Mouse (Mus musculus) forebrain, embryonic 14.5 days (tissue): ENCODE measurements at regions not wholly inside any gene's neighbourhood (a gene's known extent, or its start where the extent isn't known, plus 50 kb on each side); places are given as distances from the start of the nearest gene placed in this dataset.
A peak's percentile ranks its signal among the peaks of the same experiment; 100 is the strongest.

ENCODE experiments used
- ATAC-seq: fragments of 200-750 bp; cut with Nextera tagmentation; 2 replicates; pipeline ENCODE4 v1.8.0; 2017; ENCODE audit warnings: mild to moderate bottlenecking, moderate library complexity
- DNase-seq: peaks from one replicate; pipeline ENCODE4 v3.0.0-alpha.2; 2015; ENCODE audit warnings: low spot score
- H3K27ac ChIP-seq: fragments of 300-500 bp; sonication (generic); 2 replicates; pipeline ENCODE4 v1.5.1; 2014; ENCODE audit warnings: low read depth, mild to moderate bottlenecking, control low read depth, low read length, moderate library complexity
- H3K27me3 ChIP-seq: fragments of 300-500 bp; sonication (generic); replicated peaks from 2 replicates; pipeline ENCODE4 v1.6.1; 2014; ENCODE audit warnings: low read length, control low read depth, mixed read lengths; ENCODE audit not compliant: control insufficient read depth, insufficient read depth
- H3K36me3 ChIP-seq: fragments of 300-500 bp; sonication (generic); 2 replicates; pipeline ENCODE4 v1.6.1; 2014; ENCODE audit warnings: low read length, control low read depth; ENCODE audit not compliant: control insufficient read depth, insufficient read depth
- H3K4me1 ChIP-seq: fragments of 300-500 bp; sonication (generic); 2 replicates; pipeline ENCODE4 v1.6.1; 2014; ENCODE audit warnings: antibody characterized with exemption, low read length, control low read depth; ENCODE audit not compliant: control insufficient read depth, insufficient read depth
- H3K4me2 ChIP-seq: fragments of 300-500 bp; sonication (generic); 2 replicates; pipeline ENCODE4 v1.6.1; 2014; ENCODE audit warnings: mild to moderate bottlenecking, control low read depth, low read length
- H3K4me3 ChIP-seq: fragments of 300-500 bp; sonication (generic); 2 replicates; pipeline ENCODE4 v1.5.1; 2014; ENCODE audit warnings: low read depth, low read length, control low read depth
- H3K9ac ChIP-seq: fragments of 300-500 bp; sonication (generic); 2 replicates; pipeline ENCODE4 v1.6.1; 2014; ENCODE audit warnings: mild to moderate bottlenecking, low read length, control low read depth, moderate library complexity
- H3K9me3 ChIP-seq: fragments of 300-500 bp; sonication (generic); replicated peaks from 2 replicates; pipeline ENCODE4 v1.6.1; 2016; ENCODE audit warnings: low read length, control low read depth, mixed read lengths; ENCODE audit not compliant: control insufficient read depth
- WGBS: fragments of 180-500 bp; shearing (Covaris S2); extraction: QIAGEN DNeasy Blood & Tissue Kit; methylation state at CpG from one replicate; pipeline ENCODE4 v1.1.7; 2014; 5-methylcytosine and 5-hydroxymethylcytosine counted together

DNA sequence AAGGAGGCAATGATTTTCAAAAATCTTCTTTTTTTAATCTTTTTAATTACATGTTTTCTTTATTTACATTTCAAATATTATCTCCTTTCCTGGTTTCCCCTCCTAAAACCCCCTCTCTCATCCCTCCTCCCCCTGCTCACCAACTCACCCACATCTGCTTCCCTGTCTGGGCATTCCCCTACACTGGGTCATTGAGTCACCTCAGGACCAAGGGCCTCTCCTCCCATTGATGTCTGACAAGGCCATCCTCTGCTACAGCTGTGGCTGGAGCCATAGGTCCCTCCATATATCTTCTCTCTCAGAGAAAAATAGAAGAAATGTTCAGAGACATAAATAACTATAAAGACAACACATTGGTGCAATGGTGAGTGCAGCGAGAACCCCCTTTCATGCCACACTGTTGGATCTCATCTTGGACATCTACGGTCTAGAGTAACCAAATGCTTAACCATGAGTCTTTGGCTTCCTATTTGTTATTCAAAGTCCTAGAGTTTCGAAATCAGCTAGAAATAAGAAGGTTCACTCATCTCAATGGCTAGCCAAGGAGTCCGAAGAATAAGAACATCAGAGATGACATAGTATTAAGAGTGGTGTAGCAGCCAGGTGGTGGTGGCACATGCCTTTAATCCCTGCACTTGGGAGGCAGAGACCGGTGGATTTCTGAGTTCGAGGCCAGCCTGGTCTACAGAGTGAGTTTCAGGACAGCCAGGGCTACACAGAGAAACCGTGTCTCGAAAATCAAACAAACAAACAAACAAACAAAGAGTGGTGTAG lies 186.5 kb upstream of the Trhde start:
- Histone ChIP-seq H3K4me1 (no peaks in the 10 kb centered on the region), H3K36me3 (no peaks in the 10 kb centered on the region), H3K27me3 (no peaks in the 10 kb centered on the region), H3K9ac (no peak overlapping the region), H3K27ac (no peak overlapping the region), H3K9me3 (no peaks in the 10 kb centered on the region), H3K4me3 (no peak overlapping the region), H3K4me2 (no peak overlapping the region)
- 92% methylated on average over 8 of the region's 8 CpGs for WGBS
- DNase-seq: no peak
- ATAC-seq: no peak

DNA sequence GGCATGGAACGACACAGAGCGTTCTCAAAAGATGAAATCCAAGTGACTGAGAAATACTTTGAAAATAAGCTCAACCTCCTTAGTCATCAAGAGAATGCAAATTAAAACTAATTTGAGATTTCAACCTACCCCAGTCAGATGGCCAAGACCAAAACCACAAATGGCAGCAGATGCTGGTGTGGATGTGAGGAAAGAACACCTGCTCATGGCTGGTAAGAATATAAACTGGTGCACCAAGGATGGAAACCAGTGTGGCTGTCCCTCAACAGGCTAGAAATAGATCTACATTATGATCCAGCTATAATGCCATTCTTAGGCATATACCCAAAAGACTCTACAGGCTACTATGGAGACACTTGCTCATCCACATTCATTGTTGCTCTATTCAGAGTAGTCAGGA lies 170.3 kb upstream of the Trhde start:
- no peak overlapping the region for H3K4me3 ChIP-seq
- no peaks in the 10 kb centered on the region for H3K27me3 ChIP-seq
- H3K9me3 ChIP-seq: no peaks in the 10 kb centered on the region
- no peak overlapping the region for H3K4me2 ChIP-seq
- H3K4me1 ChIP-seq: no peaks in the 10 kb centered on the region
- H3K36me3 ChIP-seq: no peaks in the 10 kb centered on the region
- no peak overlapping the region for H3K27ac ChIP-seq
- WGBS: 91% methylated on average over 2 of the region's 2 CpGs
- no peak overlapping the region for H3K9ac ChIP-seq
- DNase-seq (no peak), ATAC-seq (no peak)

DNA sequence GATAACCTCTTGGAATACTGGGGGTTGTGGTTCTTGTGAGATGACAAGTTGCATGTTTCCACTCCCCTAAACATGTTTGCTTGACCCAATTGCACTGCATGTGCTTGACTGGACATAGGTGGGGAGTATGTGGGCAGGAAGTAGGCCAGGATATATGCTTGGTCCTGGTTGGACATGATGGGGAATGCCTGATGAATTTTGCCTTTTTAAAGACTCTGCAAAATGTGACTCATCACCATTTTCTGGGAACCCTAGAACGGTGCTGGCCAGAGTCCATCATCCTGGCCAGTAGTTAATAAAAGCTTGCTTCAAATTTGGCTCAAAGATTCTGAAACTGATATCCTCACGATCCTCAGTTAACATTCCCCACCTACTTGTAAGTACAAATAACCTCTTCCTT lies 161.5 kb upstream of the Trhde start:
- Histone ChIP-seq H3K4me3 (no peak overlapping the region), H3K27me3 (no peaks in the 10 kb centered on the region), H3K9me3 (no peaks in the 10 kb centered on the region), H3K4me2 (no peak overlapping the region), H3K9ac (no peak overlapping the region), H3K36me3 (no peaks in the 10 kb centered on the region), H3K4me1 (no peaks in the 10 kb centered on the region), H3K27ac (no peak overlapping the region)
- ATAC-seq (no peak), DNase-seq (no peak)
- WGBS: 87% methylated on average over 2 of the region's 2 CpGs

DNA sequence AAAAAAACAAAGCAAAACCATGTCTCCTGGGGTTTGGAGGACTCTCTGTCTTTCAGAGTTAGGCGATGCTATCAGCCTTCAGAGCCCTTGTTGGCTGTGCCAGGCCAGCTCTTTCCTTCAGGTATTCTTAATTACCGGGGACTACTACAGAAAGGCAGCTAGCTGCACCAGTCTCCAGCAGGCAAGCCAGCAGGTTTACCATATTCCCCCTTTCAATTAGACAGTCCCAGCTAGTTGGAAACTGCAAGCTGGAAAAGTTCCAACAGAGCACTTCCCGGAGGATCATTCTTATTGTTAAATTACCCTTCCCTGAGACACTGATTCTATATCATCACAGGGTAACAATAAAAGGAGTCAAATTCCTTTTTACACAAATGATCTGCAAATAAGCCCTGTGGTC lies 155.8 kb upstream of the Trhde start:
- Histone ChIP-seq H3K4me2 (no peak overlapping the region), H3K9ac (no peak overlapping the region), H3K4me3 (no peak overlapping the region), H3K4me1 (no peaks in the 10 kb centered on the region; the same call in 1 of the 2 replicates), H3K36me3 (no peaks in the 10 kb centered on the region), H3K9me3 (no peaks in the 10 kb centered on the region), H3K27me3 (no peaks in the 10 kb centered on the region), H3K27ac (no peak overlapping the region)
- peak; percentile 42; the same call in 1 of the 2 replicates for ATAC-seq
- WGBS: 15% methylated on average over 3 of the region's 3 CpGs
- DNase-seq: peak; percentile 59

DNA sequence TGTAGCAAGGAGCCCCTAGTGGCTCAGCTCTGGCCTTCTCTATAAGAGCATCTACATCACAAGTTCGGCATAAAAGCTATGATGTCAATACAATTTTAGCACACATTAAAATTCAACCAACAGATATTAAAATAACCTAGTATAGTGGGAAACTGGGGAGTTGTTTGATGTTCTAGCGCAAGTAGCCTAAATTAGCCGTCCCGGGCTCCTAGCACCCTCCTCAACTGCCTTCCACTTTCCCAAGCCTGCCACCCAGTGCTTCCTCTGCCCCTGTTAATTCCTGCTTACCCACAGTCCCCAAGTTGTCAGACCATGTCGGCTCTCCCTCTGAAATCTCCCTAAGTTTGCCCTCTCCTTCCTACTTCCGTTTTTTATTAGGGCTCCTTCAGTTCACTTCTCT lies 154.2 kb upstream of the Trhde start:
- Histone ChIP-seq H3K9ac (no peak overlapping the region), H3K4me2 (no peak overlapping the region), H3K4me1 (no peaks in the 10 kb centered on the region; the same call in 1 of the 2 replicates), H3K27me3 (no peaks in the 10 kb centered on the region), H3K9me3 (no peaks in the 10 kb centered on the region), H3K36me3 (no peaks in the 10 kb centered on the region), H3K4me3 (no peak overlapping the region), H3K27ac (no peak overlapping the region)
- ATAC-seq: no peak
- WGBS: 89% methylated on average over 6 of the region's 6 CpGs
- no peak for DNase-seq

DNA sequence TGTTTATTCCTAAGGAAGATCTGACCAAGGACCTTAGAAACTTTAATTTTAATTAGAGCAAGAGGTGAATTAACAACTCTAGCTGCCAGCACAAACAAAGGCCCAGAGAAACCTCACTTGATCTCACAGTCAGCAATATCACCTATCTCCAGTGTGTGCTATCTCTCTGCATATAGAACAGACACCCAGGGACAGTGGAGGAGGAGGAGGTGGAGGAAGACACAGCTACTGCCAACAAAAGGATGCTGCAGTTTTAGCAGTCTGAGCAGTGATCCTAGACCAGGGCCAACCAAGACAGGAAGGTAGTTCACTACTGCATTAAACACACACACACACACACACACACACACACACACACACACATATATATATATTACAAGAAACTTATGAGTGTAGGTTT lies 153.5 kb upstream of the Trhde start:
- H3K4me1 ChIP-seq: no peaks in the 10 kb centered on the region; the same call in 1 of the 2 replicates
- no peak overlapping the region for H3K4me3 ChIP-seq
- H3K27ac ChIP-seq: no peak overlapping the region
- DNase-seq (no peak), ATAC-seq (no peak)
- no peak overlapping the region for H3K4me2 ChIP-seq
- no peak overlapping the region for H3K9ac ChIP-seq
- H3K9me3 ChIP-seq: no peaks in the 10 kb centered on the region
- no peaks in the 10 kb centered on the region for H3K36me3 ChIP-seq
- no peaks in the 10 kb centered on the region for H3K27me3 ChIP-seq

DNA sequence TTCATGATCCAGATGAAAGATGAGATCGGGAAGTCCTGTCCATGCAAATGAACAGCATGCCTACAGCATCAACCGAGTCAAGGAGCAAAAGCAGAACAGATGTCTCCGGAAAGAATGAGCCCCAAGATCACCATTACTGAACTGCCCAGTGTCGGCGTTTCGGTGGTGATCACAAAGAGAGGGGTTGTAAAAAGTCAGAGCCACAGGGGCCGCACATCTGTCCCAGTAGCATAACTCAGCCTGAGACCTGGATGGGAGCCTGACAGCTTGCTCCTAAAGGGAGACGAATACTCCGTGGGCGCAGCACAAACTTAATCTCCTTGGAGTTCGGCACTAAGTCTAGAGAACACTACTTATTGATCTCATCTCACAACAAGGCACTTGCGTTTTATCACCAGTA lies 151.3 kb upstream of the Trhde start:
- Histone ChIP-seq H3K27me3 (no peaks in the 10 kb centered on the region), H3K9ac (no peak overlapping the region), H3K4me3 (no peak overlapping the region), H3K4me2 (no peak overlapping the region), H3K27ac (no peak overlapping the region), H3K4me1 (no peaks in the 10 kb centered on the region; the same call in 1 of the 2 replicates), H3K9me3 (no peaks in the 10 kb centered on the region), H3K36me3 (no peaks in the 10 kb centered on the region)
- DNase-seq (no peak), ATAC-seq (no peak)
- WGBS: 86% methylated on average over 12 of the region's 12 CpGs

DNA sequence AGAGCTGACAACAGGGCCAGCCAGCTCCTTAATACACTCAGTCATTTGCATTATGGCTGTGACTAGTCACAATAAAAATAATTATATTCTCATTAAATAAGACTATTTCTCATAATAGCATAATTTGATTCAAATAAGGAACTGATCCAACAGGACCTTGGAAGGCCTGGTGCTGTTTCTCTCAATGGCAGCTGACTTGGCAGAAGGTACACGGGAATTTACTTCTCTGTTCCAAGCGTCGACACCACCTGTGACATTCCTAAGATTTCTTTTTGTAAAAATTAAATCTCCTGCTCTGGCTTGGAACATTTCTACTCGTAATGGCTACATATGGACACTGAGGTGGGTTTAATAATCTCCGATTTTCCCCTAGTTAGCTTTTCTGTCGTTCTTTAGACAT lies 147.1 kb upstream of the Trhde start:
- H3K4me2 ChIP-seq: no peak overlapping the region
- H3K9ac ChIP-seq: no peak overlapping the region
- H3K9me3 ChIP-seq: no peaks in the 10 kb centered on the region
- no peaks in the 10 kb centered on the region for H3K4me1 ChIP-seq
- DNase-seq (peak; percentile 14), ATAC-seq (no peak)
- no peaks in the 10 kb centered on the region for H3K36me3 ChIP-seq
- H3K4me3 ChIP-seq: no peak overlapping the region
- 78% methylated on average over 6 of the region's 6 CpGs for WGBS
- H3K27ac ChIP-seq: no peak overlapping the region
- H3K27me3 ChIP-seq: no peaks in the 10 kb centered on the region

DNA sequence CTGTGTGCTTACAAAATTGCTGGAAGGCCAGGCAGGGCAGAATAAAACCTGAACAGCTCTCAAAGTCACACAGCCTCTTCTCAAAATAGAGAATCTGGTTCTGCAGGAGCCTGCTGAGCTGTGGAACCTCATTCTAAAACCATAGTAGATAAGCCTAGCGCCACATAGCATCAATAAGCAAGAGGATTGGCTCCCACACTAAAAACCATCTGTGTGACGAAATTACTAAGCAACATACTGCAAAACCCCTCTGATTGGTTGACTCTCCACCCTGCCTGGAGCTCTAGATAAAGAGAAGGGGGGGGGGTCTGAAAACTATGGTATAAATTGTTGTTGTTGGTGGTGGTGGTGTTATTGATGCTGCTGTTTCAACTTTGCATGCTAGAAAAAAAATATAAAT lies 122.6 kb upstream of the Trhde start:
- no peak for ATAC-seq
- Histone ChIP-seq H3K27me3 (no peaks in the 10 kb centered on the region), H3K36me3 (no peaks in the 10 kb centered on the region), H3K9me3 (no peaks in the 10 kb centered on the region), H3K27ac (no peak overlapping the region), H3K4me1 (no peaks in the 10 kb centered on the region), H3K4me2 (no peak overlapping the region), H3K9ac (no peak overlapping the region), H3K4me3 (no peak overlapping the region)
- DNase-seq: no peak
- 80% methylated on average over 2 of the region's 2 CpGs for WGBS
